Mouse (Mus musculus): ENCODE measurements around the gene Gpd2. TPM values are rescaled to one million over a fixed set of nuclear protein-coding genes. Genes with fewer than 3 reads are reported as not detected.

The Gpd2 gene
- 220 and 242 TPM in 2 replicates for polyA plus RNA-seq (2012; rRNA removed)

- no peaks in the 10 kb centered on the region for H3K36me3 ChIP-seq (ENCODE audit: control insufficient read depth, insufficient read depth, low read length)
- no peaks in the 10 kb centered on the region for H3K27me3 ChIP-seq (ENCODE audit: control insufficient read depth, insufficient read depth, low read length)
- peaks cover 12% of the 10 kb centered on the region for H3K4me1 ChIP-seq (ENCODE audit: control insufficient read depth, insufficient read depth, low read length)
- no peak for TF ChIP-seq CTCF (IDR thresholded peaks at IDR 0.05; ENCODE audit: control insufficient read depth, insufficient read depth, insufficient replicate concordance, low read depth, low read length)
- no peak for TF ChIP-seq POLR2A (IDR thresholded peaks at IDR 0.05; ENCODE audit: control insufficient read depth, low read depth, low read length)
- H3K4me3 ChIP-seq (ENCODE audit: control insufficient read depth, low read depth, low read length) = peak within 1 kb of the TSS; percentile 88
- peak within 1 kb of the TSS; percentile 54 for H3K27ac ChIP-seq (ENCODE audit: control insufficient read depth, insufficient read depth, low read depth, low read length)
Measured at GRCm38 (mm10) chr2:57237475-57237919, at the start of gene Gpd2. Gpd2 (plus strand) TSS chr2:57237635.

DNA sequence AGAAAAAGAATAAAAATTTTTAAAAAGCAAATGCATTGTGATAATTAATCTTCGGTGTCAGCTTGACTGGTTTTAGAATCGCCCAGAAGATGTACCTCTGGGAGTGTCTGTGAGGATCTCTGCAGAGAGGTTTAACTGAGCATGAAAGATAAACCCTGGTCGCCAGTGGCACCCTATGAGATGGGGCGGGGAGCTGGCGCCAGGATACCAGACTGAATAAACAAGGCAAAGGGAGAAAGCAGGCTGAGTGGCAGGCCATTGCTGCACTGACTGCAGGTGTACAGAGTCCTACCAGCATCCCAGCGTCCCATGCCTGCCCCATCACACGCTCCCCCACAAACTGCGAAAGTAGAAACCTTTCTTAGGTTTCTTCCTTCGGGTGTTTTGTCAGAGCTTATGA lies 49.2 kb upstream of the Gpd2 start:
- H3K4me1 ChIP-seq (ENCODE audit: control insufficient read depth, insufficient read depth, low read length) = no peaks in the 10 kb centered on the region
- H3K27me3 ChIP-seq (ENCODE audit: control insufficient read depth, insufficient read depth, low read length) = no peaks in the 10 kb centered on the region
- no peak overlapping the region for H3K27ac ChIP-seq (ENCODE audit: control insufficient read depth, insufficient read depth, low read depth, low read length)
- TF ChIP-seq POLR2A (IDR thresholded peaks at IDR 0.05; ENCODE audit: control insufficient read depth, low read depth, low read length) = no peak
- TF ChIP-seq CTCF (IDR thresholded peaks at IDR 0.05; ENCODE audit: control insufficient read depth, insufficient read depth, insufficient replicate concordance, low read depth, low read length) = no peak
- H3K4me3 ChIP-seq (ENCODE audit: control insufficient read depth, low read depth, low read length) = no peak overlapping the region
- no peaks in the 10 kb centered on the region for H3K36me3 ChIP-seq (ENCODE audit: control insufficient read depth, insufficient read depth, low read length)

GRCm38 (mm10) chr2:57190884-57191283 lies 46.6 kb upstream of the Gpd2 start:
- H3K27ac ChIP-seq (ENCODE audit: control insufficient read depth, insufficient read depth, low read depth, low read length) = no peak overlapping the region
- no peaks in the 10 kb centered on the region for H3K4me1 ChIP-seq (ENCODE audit: control insufficient read depth, insufficient read depth, low read length)
- H3K4me3 ChIP-seq (ENCODE audit: control insufficient read depth, low read depth, low read length) = no peak overlapping the region
- H3K27me3 ChIP-seq (ENCODE audit: control insufficient read depth, insufficient read depth, low read length) = no peaks in the 10 kb centered on the region
- H3K36me3 ChIP-seq (ENCODE audit: control insufficient read depth, insufficient read depth, low read length) = no peaks in the 10 kb centered on the region
- TF ChIP-seq POLR2A (IDR thresholded peaks at IDR 0.05; ENCODE audit: control insufficient read depth, low read depth, low read length) (no peak), CTCF (IDR thresholded peaks at IDR 0.05; ENCODE audit: control insufficient read depth, insufficient read depth, insufficient replicate concordance, low read depth, low read length) (no peak)

DNA sequence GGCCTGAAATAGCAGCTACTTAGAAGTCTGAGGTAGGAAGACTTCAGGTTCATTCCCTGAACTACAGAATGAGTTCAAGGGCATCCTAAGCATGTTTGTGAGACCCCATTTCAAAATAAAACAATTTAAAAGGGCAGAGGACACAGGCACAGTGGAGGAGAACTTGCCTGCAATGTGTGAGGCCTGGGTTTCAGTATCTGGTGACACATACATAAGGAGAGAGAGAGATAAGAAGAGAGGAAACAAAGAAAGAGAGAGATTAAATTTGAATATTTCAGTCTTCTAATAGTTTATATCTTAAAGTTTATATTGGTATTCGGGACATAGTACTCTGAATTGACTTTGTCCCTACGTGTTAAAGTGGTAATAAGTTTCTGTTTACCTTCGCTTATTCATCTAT lies 38.4 kb upstream of the Gpd2 start:
- no peaks in the 10 kb centered on the region for H3K36me3 ChIP-seq (ENCODE audit: control insufficient read depth, insufficient read depth, low read length)
- TF ChIP-seq CTCF (IDR thresholded peaks at IDR 0.05; ENCODE audit: control insufficient read depth, insufficient read depth, insufficient replicate concordance, low read depth, low read length) (no peak), POLR2A (IDR thresholded peaks at IDR 0.05; ENCODE audit: control insufficient read depth, low read depth, low read length) (no peak)

DNA sequence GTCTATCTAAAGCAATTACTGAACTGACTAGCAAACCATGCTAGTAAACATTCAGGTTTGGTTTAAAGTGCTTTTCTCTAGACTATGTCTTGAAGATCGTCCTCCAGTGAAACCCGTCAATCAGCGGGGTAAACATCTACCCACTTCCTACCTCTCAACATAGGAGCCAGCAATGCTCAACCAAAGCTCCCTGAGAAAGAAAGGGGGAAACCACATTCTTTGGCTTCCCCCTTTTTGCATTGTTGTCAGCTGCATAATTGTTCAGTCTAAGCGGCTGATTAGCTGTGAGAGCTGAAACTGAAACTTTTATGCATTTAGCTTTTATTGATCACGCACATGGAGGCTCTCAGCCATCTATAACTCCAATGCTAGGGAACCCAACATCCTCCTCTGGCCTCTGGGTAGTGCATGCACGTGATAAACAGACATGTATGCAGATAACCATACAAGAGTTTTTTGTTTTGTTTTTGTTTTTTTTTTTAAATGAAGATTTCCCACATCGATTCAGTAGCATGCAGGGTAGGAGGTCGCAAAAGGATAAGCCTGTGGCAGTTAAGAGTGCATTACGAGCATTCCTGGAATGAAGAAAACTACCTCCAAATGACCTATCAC lies 28.9 kb upstream of the Gpd2 start:
- H3K4me1 ChIP-seq (ENCODE audit: control insufficient read depth, insufficient read depth, low read length) = no peaks in the 10 kb centered on the region
- TF ChIP-seq CTCF (IDR thresholded peaks at IDR 0.05; ENCODE audit: control insufficient read depth, insufficient read depth, insufficient replicate concordance, low read depth, low read length) = no peak
- TF ChIP-seq POLR2A (IDR thresholded peaks at IDR 0.05; ENCODE audit: control insufficient read depth, low read depth, low read length) = no peak
- no peaks in the 10 kb centered on the region for H3K36me3 ChIP-seq (ENCODE audit: control insufficient read depth, insufficient read depth, low read length)
- H3K4me3 ChIP-seq (ENCODE audit: control insufficient read depth, low read depth, low read length) = no peak overlapping the region
- no peak overlapping the region for H3K27ac ChIP-seq (ENCODE audit: control insufficient read depth, insufficient read depth, low read depth, low read length)
- H3K27me3 ChIP-seq (ENCODE audit: control insufficient read depth, insufficient read depth, low read length) = no peaks in the 10 kb centered on the region

More for the DNA sequence above, 38.4 kb upstream of the Gpd2 start:
- H3K27me3 ChIP-seq (ENCODE audit: control insufficient read depth, insufficient read depth, low read length) = no peaks in the 10 kb centered on the region
- no peaks in the 10 kb centered on the region for H3K4me1 ChIP-seq (ENCODE audit: control insufficient read depth, insufficient read depth, low read length)
- no peak overlapping the region for H3K27ac ChIP-seq (ENCODE audit: control insufficient read depth, insufficient read depth, low read depth, low read length)
- no peak overlapping the region for H3K4me3 ChIP-seq (ENCODE audit: control insufficient read depth, low read depth, low read length)

DNA sequence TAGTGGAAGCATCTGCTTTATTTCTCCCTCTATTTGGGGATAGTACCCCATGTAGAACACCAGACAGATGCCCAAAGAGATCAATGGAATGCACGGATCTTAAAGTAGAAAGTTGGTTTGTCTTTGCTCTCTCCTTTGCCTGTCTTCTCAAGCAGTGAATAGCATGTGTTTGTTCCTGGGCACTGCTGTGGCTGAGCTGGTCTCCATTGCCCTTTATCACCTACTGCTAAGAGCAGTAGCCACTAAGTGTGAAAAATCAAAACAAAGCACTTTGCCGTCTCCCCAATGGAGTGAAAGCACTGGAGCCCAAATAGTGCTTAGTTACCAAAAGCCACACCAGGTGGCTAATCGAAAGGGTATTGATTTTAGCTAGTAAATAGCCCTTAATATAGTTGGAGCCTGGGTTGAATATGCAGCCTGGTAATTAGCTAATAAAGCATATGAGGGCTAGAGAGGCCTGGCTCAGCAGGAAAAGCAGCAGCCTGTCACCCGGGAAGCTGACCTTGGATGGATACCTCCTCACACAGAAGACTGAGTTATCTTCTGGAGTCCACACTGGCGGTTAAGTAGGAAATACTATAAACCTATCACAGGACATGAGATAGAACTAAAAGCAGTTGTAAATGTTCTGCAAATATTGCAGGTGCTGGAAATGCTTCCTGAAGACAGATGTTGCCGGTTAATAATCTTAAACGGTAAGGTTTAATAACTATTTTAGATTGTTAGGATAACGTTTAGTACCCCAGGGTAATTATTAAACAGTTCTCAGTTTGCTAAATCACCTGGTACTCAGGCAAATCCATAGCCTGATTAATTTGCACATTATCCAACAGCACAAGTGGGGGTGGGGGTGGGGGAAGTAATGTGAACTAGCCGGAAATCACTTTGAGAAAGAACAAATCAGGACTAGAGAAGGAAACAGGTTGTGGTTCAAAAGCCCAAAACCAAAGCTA lies 26.1 kb upstream of the Gpd2 start:
- Histone ChIP-seq H3K27ac (ENCODE audit: control insufficient read depth, insufficient read depth, low read depth, low read length) (no peak overlapping the region), H3K27me3 (ENCODE audit: control insufficient read depth, insufficient read depth, low read length) (no peaks in the 10 kb centered on the region), H3K4me1 (ENCODE audit: control insufficient read depth, insufficient read depth, low read length) (no peaks in the 10 kb centered on the region), H3K36me3 (ENCODE audit: control insufficient read depth, insufficient read depth, low read length) (no peaks in the 10 kb centered on the region), H3K4me3 (ENCODE audit: control insufficient read depth, low read depth, low read length) (no peak overlapping the region)
- no peak for TF ChIP-seq CTCF (IDR thresholded peaks at IDR 0.05; ENCODE audit: control insufficient read depth, insufficient read depth, insufficient replicate concordance, low read depth, low read length)
- TF ChIP-seq POLR2A (IDR thresholded peaks at IDR 0.05; ENCODE audit: control insufficient read depth, low read depth, low read length) = no peak

DNA sequence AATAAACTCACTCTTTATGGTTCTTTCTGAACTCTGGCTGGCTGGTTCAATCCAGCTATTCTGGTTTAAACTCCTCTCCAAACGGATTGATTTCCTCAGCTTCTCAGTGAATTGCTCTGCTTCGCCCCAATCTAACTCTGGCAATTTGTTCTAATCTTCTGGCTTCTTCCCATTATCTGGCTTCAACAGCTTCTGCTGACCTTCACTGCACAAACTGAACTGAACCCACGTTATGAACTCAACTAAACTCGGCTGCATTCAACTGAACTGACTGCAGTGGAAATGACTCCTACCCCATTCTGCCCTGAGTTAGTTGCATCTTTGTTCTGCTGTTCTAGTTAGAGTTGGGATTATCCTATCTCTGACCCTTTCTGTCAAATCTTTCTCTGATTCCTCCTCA lies 24.1 kb upstream of the Gpd2 start:
- no peaks in the 10 kb centered on the region for H3K4me1 ChIP-seq (ENCODE audit: control insufficient read depth, insufficient read depth, low read length)
- TF ChIP-seq CTCF (IDR thresholded peaks at IDR 0.05; ENCODE audit: control insufficient read depth, insufficient read depth, insufficient replicate concordance, low read depth, low read length) (no peak), POLR2A (IDR thresholded peaks at IDR 0.05; ENCODE audit: control insufficient read depth, low read depth, low read length) (no peak)
- H3K27ac ChIP-seq (ENCODE audit: control insufficient read depth, insufficient read depth, low read depth, low read length) = no peak overlapping the region
- no peak overlapping the region for H3K4me3 ChIP-seq (ENCODE audit: control insufficient read depth, low read depth, low read length)
- H3K27me3 ChIP-seq (ENCODE audit: control insufficient read depth, insufficient read depth, low read length) = no peaks in the 10 kb centered on the region
- H3K36me3 ChIP-seq (ENCODE audit: control insufficient read depth, insufficient read depth, low read length) = no peaks in the 10 kb centered on the region
